Mouse (Mus musculus) embryonic facial prominence, embryonic 11.5 days (tissue): Measurements from ENCODE around the gene Cep135. TPM values are rescaled to one million over a fixed set of nuclear protein-coding genes. Genes with fewer than 3 reads are reported as not detected.

Experiments
- ATAC-seq: fragments of 200-750 bp; cut with Nextera tagmentation; replicated peaks from 2 replicates; pipeline ENCODE4 v1.8.0; 2017; ENCODE audit warnings: low read depth; ENCODE audit not compliant: insufficient number of reproducible peaks, low FRiP score, low TSS enrichment
- DNase-seq: peaks from one replicate; pipeline ENCODE4 v3.0.0-alpha.2; 2015; ENCODE audit warnings: low spot score
- H3K27ac ChIP-seq: fragments of 300-500 bp; sonication (generic); replicated peaks from 2 replicates; pipeline ENCODE4 v1.5.1; 2014; ENCODE audit warnings: mild to moderate bottlenecking, low read depth, low read length, control low read depth
- H3K27me3 ChIP-seq: fragments of 300-500 bp; sonication (generic); 2 replicates; pipeline ENCODE4 v1.6.1; 2014; ENCODE audit warnings: mild to moderate bottlenecking, low read length, moderate library complexity, mixed read lengths; ENCODE audit not compliant: control insufficient read depth, insufficient read depth
- H3K36me3 ChIP-seq: fragments of 300-500 bp; sonication (generic); replicated peaks from 2 replicates; pipeline ENCODE4 v1.6.1; 2014; ENCODE audit warnings: low read depth, mild to moderate bottlenecking, low read length, moderate library complexity, mixed read lengths; ENCODE audit not compliant: control insufficient read depth, insufficient read depth
- H3K4me1 ChIP-seq: fragments of 300-500 bp; sonication (generic); 2 replicates; pipeline ENCODE4 v1.6.1; 2014; ENCODE audit warnings: low read length, mixed read lengths; ENCODE audit not compliant: control insufficient read depth, insufficient read depth
- H3K4me2 ChIP-seq: fragments of 300-500 bp; sonication (generic); 2 replicates; pipeline ENCODE4 v1.6.1; 2014; ENCODE audit warnings: low read depth, mild to moderate bottlenecking, control low read depth, low read length, moderate library complexity
- H3K4me3 ChIP-seq: fragments of 300-500 bp; sonication (generic); 2 replicates; pipeline ENCODE4 v1.5.1; 2014; ENCODE audit warnings: low read depth, low read length, control low read depth
- H3K9ac ChIP-seq: fragments of 300-500 bp; sonication (generic); replicated peaks from 2 replicates; pipeline ENCODE4 v1.6.1; 2014; ENCODE audit warnings: mild to moderate bottlenecking, control low read depth, low read length
- H3K9me3 ChIP-seq: fragments of 300-500 bp; sonication (generic); replicated peaks from 2 replicates; pipeline ENCODE4 v1.6.1; 2016; ENCODE audit warnings: mild to moderate bottlenecking, low read length, inconsistent platforms, mixed read lengths; ENCODE audit not compliant: control insufficient read depth
- WGBS: fragments of 180-500 bp; shearing (Covaris S2); extraction: QIAGEN DNeasy Blood & Tissue Kit; methylation state at CpG from one replicate; pipeline ENCODE4 v1.1.7; 2014; 5-methylcytosine and 5-hydroxymethylcytosine counted together
- polyA plus RNA-seq: library from polyadenylated mRNA; unstranded; fragments of >200 nt; fragmentation: Nextera tagmentation; extraction: Ambion mirVana; gene quantifications from 2 replicates; pipeline ENCODE4 v1.2.1, GENCODE M21; 2014

Gene Cep135
- 10.6 and 13.3 TPM in 2 replicates for polyA plus RNA-seq

GRCm38 (mm10) chr5:76588551-76589283 is at the start of gene Cep135:
Gene Cep135 (plus strand): TSS chr5:76588698.
- H3K4me2 ChIP-seq: peak within 1 kb of the TSS; percentile 40
- no peaks in the 10 kb centered on the region for H3K27me3 ChIP-seq
- peak; percentile 93 for ATAC-seq
- no peaks in the 10 kb centered on the region for H3K4me1 ChIP-seq
- no peaks in the 10 kb centered on the region for H3K9me3 ChIP-seq
- no peaks in the 10 kb centered on the region for H3K36me3 ChIP-seq
- H3K4me3 ChIP-seq: peak within 1 kb of the TSS; percentile 90
- peak within 1 kb of the TSS; percentile 94 for H3K9ac ChIP-seq
- WGBS: under 1% methylated on average over 84 of the region's 92 CpGs
- DNase-seq: peak; percentile 92
- H3K27ac ChIP-seq: peak within 1 kb of the TSS; percentile 79

GRCm38 (mm10) chr5:76540181-76540580 is 48.3 kb upstream of the Cep135 start:
- Histone ChIP-seq H3K4me1 (no peaks in the 10 kb centered on the region), H3K36me3 (no peaks in the 10 kb centered on the region; the same call in 1 of the 2 replicates), H3K4me2 (no peak overlapping the region), H3K9me3 (no peaks in the 10 kb centered on the region), H3K27ac (no peak overlapping the region), H3K4me3 (no peak overlapping the region), H3K27me3 (no peaks in the 10 kb centered on the region), H3K9ac (no peak overlapping the region)
- WGBS: 86% methylated on average over 8 of the region's 8 CpGs
- ATAC-seq (no peak), DNase-seq (no peak)

- Histone ChIP-seq H3K9me3 (no peaks in the 10 kb centered on the region), H3K4me1 (no peaks in the 10 kb centered on the region), H3K36me3 (no peaks in the 10 kb centered on the region; the same call in 1 of the 2 replicates), H3K4me3 (no peak overlapping the region), H3K27ac (no peak overlapping the region), H3K27me3 (no peaks in the 10 kb centered on the region), H3K9ac (no peak overlapping the region), H3K4me2 (no peak overlapping the region)
- peak; percentile 30 for DNase-seq
- no peak for ATAC-seq
Observed at GRCm38 (mm10) chr5:76540842-76541241, 47.7 kb upstream of the Cep135 start.

- DNase-seq (no peak), ATAC-seq (no peak)
- 92% methylated on average over 8 of the region's 8 CpGs for WGBS
- Histone ChIP-seq H3K27ac (no peak overlapping the region), H3K9ac (no peak overlapping the region), H3K4me3 (no peak overlapping the region), H3K27me3 (no peaks in the 10 kb centered on the region), H3K4me1 (no peaks in the 10 kb centered on the region), H3K36me3 (no peaks in the 10 kb centered on the region; the same call in 1 of the 2 replicates), H3K4me2 (no peak overlapping the region), H3K9me3 (no peaks in the 10 kb centered on the region)
Observed at GRCm38 (mm10) chr5:76543200-76543599, 45.3 kb upstream of the Cep135 start.

- Histone ChIP-seq H3K36me3 (no peaks in the 10 kb centered on the region; the same call in 1 of the 2 replicates), H3K27me3 (no peaks in the 10 kb centered on the region), H3K27ac (no peak overlapping the region), H3K4me3 (no peak overlapping the region), H3K9ac (no peak overlapping the region), H3K4me1 (no peaks in the 10 kb centered on the region), H3K9me3 (no peaks in the 10 kb centered on the region), H3K4me2 (no peak overlapping the region)
- ATAC-seq: no peak
- DNase-seq: no peak
- 90% methylated on average over 8 of the region's 8 CpGs for WGBS
Observed at GRCm38 (mm10) chr5:76550426-76550825, 38.1 kb upstream of the Cep135 start.

- Histone ChIP-seq H3K4me3 (no peak overlapping the region), H3K4me1 (no peaks in the 10 kb centered on the region), H3K27me3 (no peaks in the 10 kb centered on the region), H3K4me2 (no peak overlapping the region), H3K36me3 (no peaks in the 10 kb centered on the region; the same call in 1 of the 2 replicates), H3K27ac (no peak overlapping the region), H3K9me3 (no peaks in the 10 kb centered on the region), H3K9ac (no peak overlapping the region)
- ATAC-seq: no peak
- peak; percentile 64 for DNase-seq
- 27% methylated on average over 3 of the region's 3 CpGs for WGBS
Observed at GRCm38 (mm10) chr5:76565321-76565720, 23.2 kb upstream of the Cep135 start.

- Histone ChIP-seq H3K4me2 (no peak overlapping the region), H3K9ac (no peak overlapping the region), H3K27ac (no peak overlapping the region), H3K4me3 (no peak overlapping the region), H3K4me1 (no peaks in the 10 kb centered on the region), H3K36me3 (no peaks in the 10 kb centered on the region), H3K27me3 (no peaks in the 10 kb centered on the region), H3K9me3 (no peaks in the 10 kb centered on the region)
- DNase-seq (no peak), ATAC-seq (no peak)
- 65% methylated on average over 7 of the region's 7 CpGs for WGBS
Observed at GRCm38 (mm10) chr5:76574251-76574650, 14.2 kb upstream of the Cep135 start.

GRCm38 (mm10) chr5:76577026-76577425 is 11.5 kb upstream of the Cep135 start:
- 44% methylated on average over 3 of the region's 3 CpGs for WGBS
- no peaks in the 10 kb centered on the region for H3K27me3 ChIP-seq
- peak; percentile 54 for DNase-seq
- H3K9me3 ChIP-seq: no peaks in the 10 kb centered on the region
- H3K4me2 ChIP-seq: no peak overlapping the region
- no peak for ATAC-seq
- H3K4me1 ChIP-seq: no peaks in the 10 kb centered on the region
- H3K9ac ChIP-seq: no peak overlapping the region
- no peak overlapping the region for H3K27ac ChIP-seq
- no peak overlapping the region for H3K4me3 ChIP-seq
- no peaks in the 10 kb centered on the region for H3K36me3 ChIP-seq
